Mouse (Mus musculus) testis, adult 2 months (tissue): ENCODE results near the gene Rab5c.

Experiments
- CTCF ChIP-seq: fragments of 200-500 bp; IDR thresholded peaks from 2 replicates; pipeline ENCODE4 v1.5.1; 2012; ENCODE audit warnings: low read depth, mild to moderate bottlenecking, inconsistent platforms, low read length, moderate library complexity; ENCODE audit not compliant: control insufficient read depth, insufficient read depth, insufficient replicate concordance
- POLR2A ChIP-seq: fragments of 200-500 bp; IDR thresholded peaks from 2 replicates; pipeline ENCODE4 v1.6.1; 2012; ENCODE audit warnings: low read depth, mild to moderate bottlenecking, inconsistent platforms, low read length, moderate library complexity; ENCODE audit not compliant: control insufficient read depth

GRCm38 (mm10) chr11:100685371-100685770 lies 52.6 kb downstream of the Rab5c start:
- TF ChIP-seq CTCF: no peak
- TF ChIP-seq POLR2A: no peak
